Mouse (Mus musculus): ENCODE data around the gene Mlst8. TPM values are rescaled to one million over a fixed set of nuclear protein-coding genes. Genes with fewer than 3 reads are reported as not detected.
"Not testable (repeated sequence)": the region's sequence is repeated elsewhere in the genome, so short reads cannot be mapped to it uniquely, and the experiment has no call there.

Mlst8 gene
- total RNA-seq, 4 experiments from 2014 or later: 29.2 to 39.0 (median 35.4) TPM

- DNase-seq (ENCODE audit: low spot score in 2 of 2): no peak
Observed at GRCm38 (mm10) chr17:24429201-24429983, 49.5 kb downstream of the Mlst8 start.

- DNase-seq (ENCODE audit: low spot score in 2 of 2): no peak
Observed at GRCm38 (mm10) chr17:24427170-24427557, 51.7 kb downstream of the Mlst8 start.

- DNase-seq (ENCODE audit: low spot score in 2 of 2): peak; percentile 84 to 92
Observed at GRCm38 (mm10) chr17:24426471-24427169, 52.3 kb downstream of the Mlst8 start, which contains the start of gene Eci1. TSS of gene Eci1 (plus strand) at chr17:24426641.

- no peak for DNase-seq (ENCODE audit: low spot score in 2 of 2)
Observed at GRCm38 (mm10) chr17:24425905-24426304, 53.0 kb downstream of the Mlst8 start.

- DNase-seq (ENCODE audit: low spot score in 2 of 2): not testable (repeated sequence)
Observed at GRCm38 (mm10) chr17:24425326-24425725, 53.6 kb downstream of the Mlst8 start.

GRCm38 (mm10) chr17:24424489-24424888 lies 54.4 kb downstream of the Mlst8 start:
- DNase-seq (ENCODE audit: low spot score in 2 of 2): no peak

Other genes with a start within 250 kb of the Mlst8 start
- 1 to 10 TPM; 4.9 to 6.4 (median 5.3) TPM for gene Ccnf, start 227.6 kb downstream of the Mlst8 start, total RNA-seq (2022)
- 1 to 10 TPM in 2 of 4 experiments, under 1 TPM in 2; 0.82 to 1.4 (median 1.1) TPM for gene Abca17, start 128.0 kb downstream of the Mlst8 start, total RNA-seq (2022)
- gene Abca3, start 127.1 kb downstream of the Mlst8 start, total RNA-seq (2022): 10 to 100 TPM; 70.2 to 79.0 (median 72.0) TPM
- gene Rnps1, start 64.5 kb downstream of the Mlst8 start, total RNA-seq (2022): 100 to 1,000 TPM; 128 to 131 (median 129) TPM
- gene Eci1, start 52.4 kb downstream of the Mlst8 start, total RNA-seq (2022): 10 to 100 TPM; 24.1 to 34.1 (median 31.1) TPM
- gene Dnase1l2, start 36.0 kb downstream of the Mlst8 start, total RNA-seq (2022): 1 to 10 TPM; 3.7 to 6.9 (median 5.1) TPM
- gene E4f1, start 8.8 kb downstream of the Mlst8 start, total RNA-seq (2022): 10 to 100 TPM; 32.3 to 36.2 (median 34.5) TPM
- 10 to 100 TPM; 59.0 to 68.7 (median 63.8) TPM for gene Pgp, start 8.7 kb downstream of the Mlst8 start, total RNA-seq (2022)
- gene Bricd5, start 5.2 kb downstream of the Mlst8 start, total RNA-seq (2022): 1 to 10 TPM; 1.6 to 2.4 (median 1.8) TPM
- gene Caskin1, start 9.5 kb upstream of the Mlst8 start, total RNA-seq (2022): 100 to 1,000 TPM; 119 to 135 (median 127) TPM
- gene Traf7, start 48.9 kb upstream of the Mlst8 start, total RNA-seq (2022): 10 to 100 TPM; 78.0 to 85.3 (median 83.4) TPM
- gene Rab26, start 55.1 kb upstream of the Mlst8 start, total RNA-seq (2022): 10 to 100 TPM; 41.3 to 54.4 (median 48.4) TPM
- gene Pkd1, start 70.8 kb upstream of the Mlst8 start, total RNA-seq (2022): 10 to 100 TPM; 67.7 to 81.1 (median 77.3) TPM
- gene Tsc2, start 153.6 kb upstream of the Mlst8 start, total RNA-seq (2022): 100 to 1,000 TPM; 123 to 148 (median 137) TPM
- 1 to 10 TPM; 5.7 to 7.0 (median 6.1) TPM for gene Nthl1, start 153.6 kb upstream of the Mlst8 start, total RNA-seq (2022)
- 10 to 100 TPM; 41.0 to 47.7 (median 42.0) TPM for gene Slc9a3r2, start 171.2 kb upstream of the Mlst8 start, total RNA-seq (2022)
- gene Npw, start 179.4 kb upstream of the Mlst8 start, total RNA-seq (2022): under 1 TPM in 1 of 4 experiments, not detected in 3; 0.63 TPM
- 10 to 100 TPM; 30.4 to 40.9 (median 36.1) TPM for gene Zfp598, start 190.6 kb upstream of the Mlst8 start, total RNA-seq (2022)
- gene Syngr3, start 210.9 kb upstream of the Mlst8 start, total RNA-seq (2022): 100 to 1,000 TPM; 163 to 176 (median 164) TPM
- 10 to 100 TPM; 17.6 to 19.2 (median 18.0) TPM for gene Gfer, start 217.1 kb upstream of the Mlst8 start, total RNA-seq (2022)
- gene Noxo1, start 217.2 kb upstream of the Mlst8 start, total RNA-seq (2022): 1 to 10 TPM; 2.8 to 5.9 (median 3.0) TPM
- gene Tbl3, start 228.6 kb upstream of the Mlst8 start, total RNA-seq (2022): 10 to 100 TPM; 23.4 to 29.7 (median 25.6) TPM
- gene Rnf151, start 239.0 kb upstream of the Mlst8 start, total RNA-seq (2022): under 1 TPM in 1 of 4 experiments, not detected in 3; 0.37 TPM
- 100 to 1,000 TPM; 270 to 312 (median 290) TPM for gene Rps2, start 239.0 kb upstream of the Mlst8 start, total RNA-seq (2022)
- gene Ndufb10, start 245.4 kb upstream of the Mlst8 start, total RNA-seq (2022): 100 to 1,000 TPM; 208 to 258 (median 238) TPM
- under 1 TPM; 0.36 to 0.94 (median 0.43) TPM for gene Rpl3l, start 248.7 kb upstream of the Mlst8 start, total RNA-seq (2022)